Mouse (Mus musculus): ENCODE measurements around the gene Kif2c. TPM values are rescaled to one million over a fixed set of nuclear protein-coding genes. Genes with fewer than 3 reads are reported as not detected.
A peak's percentile ranks its signal among the peaks of the same experiment; 100 is the strongest.

Kif2c gene
- polyA plus RNA-seq, 1 experiment from 2014 or later, result 137 TPM

GRCm38 (mm10) chr4:117220741-117221515 is 38.5 kb upstream of the Kif2c start:
- no peak for DNase-seq (ENCODE audit: low spot score)
- no peak for ATAC-seq (replicated peaks; ENCODE audit: insufficient number of reproducible peaks, low FRiP score, low TSS enrichment, low read depth)
- Histone ChIP-seq H3K9ac (replicated peaks; ENCODE audit: low read length) (no peak overlapping the region), H3K4me3 (ENCODE audit: low read depth, low read length) (no peak overlapping the region), H3K27me3 (ENCODE audit: control insufficient read depth, insufficient read depth, low read length) (no peaks in the 10 kb centered on the region), H3K9me3 (replicated peaks; ENCODE audit: control insufficient read depth, low read length) (no peaks in the 10 kb centered on the region), H3K36me3 (replicated peaks; ENCODE audit: control insufficient read depth, insufficient read depth, low read depth, low read length) (no peaks in the 10 kb centered on the region), H3K4me1 (ENCODE audit: control insufficient read depth, insufficient read depth, low read length) (no peaks in the 10 kb centered on the region), H3K4me2 (ENCODE audit: low read depth, low read length) (no peak overlapping the region), H3K27ac (replicated peaks; ENCODE audit: low read depth, low read length) (no peak overlapping the region)
- 78% methylated on average over 9 of the region's 9 CpGs for WGBS

DNA sequence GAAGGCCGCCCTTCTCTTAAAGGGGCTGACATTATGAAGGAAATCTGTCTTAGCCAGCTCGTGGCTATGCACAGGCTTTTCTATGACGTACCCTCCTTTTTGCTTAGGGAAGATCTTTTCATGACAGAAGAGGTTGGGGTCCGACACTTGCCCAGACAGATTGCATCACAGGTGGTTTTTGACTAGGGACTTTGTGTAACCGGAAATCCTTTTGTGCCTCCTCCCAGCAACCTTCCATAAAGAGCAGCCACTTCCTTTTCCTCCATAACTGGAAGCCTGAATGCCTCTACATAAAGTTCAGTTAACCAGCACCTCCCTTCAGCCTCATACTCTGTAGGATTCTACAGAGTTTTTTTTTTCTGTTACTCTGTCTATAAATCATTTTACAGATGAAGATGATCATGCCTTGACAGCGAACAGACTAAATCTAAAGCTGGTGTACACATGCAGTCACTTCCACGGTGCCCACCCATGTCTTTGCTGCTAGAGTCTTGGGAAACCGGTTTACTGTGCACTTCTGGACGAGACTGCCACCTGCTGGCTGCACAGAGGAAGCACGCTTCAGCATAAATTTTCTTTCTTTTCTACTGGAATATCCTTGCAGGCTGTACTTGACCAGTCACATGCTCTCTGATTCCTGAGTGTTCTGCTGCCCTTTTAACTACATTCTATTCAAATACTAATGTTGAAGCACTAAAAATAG is 36.2 kb upstream of the Kif2c start:
- H3K36me3 ChIP-seq (replicated peaks; ENCODE audit: control insufficient read depth, insufficient read depth, low read depth, low read length), result no peaks in the 10 kb centered on the region
- no peaks in the 10 kb centered on the region for H3K27me3 ChIP-seq (ENCODE audit: control insufficient read depth, insufficient read depth, low read length)
- H3K9me3 ChIP-seq (replicated peaks; ENCODE audit: control insufficient read depth, low read length), result no peaks in the 10 kb centered on the region
- no peak overlapping the region for H3K9ac ChIP-seq (replicated peaks; ENCODE audit: low read length)
- WGBS, result 37% methylated on average over 10 of the region's 10 CpGs
- no peak overlapping the region for H3K27ac ChIP-seq (replicated peaks; ENCODE audit: low read depth, low read length)
- DNase-seq (ENCODE audit: low spot score) (peak; percentile 82), ATAC-seq (replicated peaks; ENCODE audit: insufficient number of reproducible peaks, low FRiP score, low TSS enrichment, low read depth) (no peak)
- H3K4me1 ChIP-seq (ENCODE audit: control insufficient read depth, insufficient read depth, low read length), result no peaks in the 10 kb centered on the region
- H3K4me2 ChIP-seq (ENCODE audit: low read depth, low read length), result no peak overlapping the region
- no peak overlapping the region for H3K4me3 ChIP-seq (ENCODE audit: low read depth, low read length)

- H3K4me1 ChIP-seq (ENCODE audit: control insufficient read depth, insufficient read depth, low read length), result no peaks in the 10 kb centered on the region
- no peak overlapping the region for H3K4me3 ChIP-seq (ENCODE audit: low read depth, low read length)
- H3K36me3 ChIP-seq (replicated peaks; ENCODE audit: control insufficient read depth, insufficient read depth, low read depth, low read length), result no peaks in the 10 kb centered on the region
- H3K9ac ChIP-seq (replicated peaks; ENCODE audit: low read length), result no peak overlapping the region
- ATAC-seq (replicated peaks; ENCODE audit: insufficient number of reproducible peaks, low FRiP score, low TSS enrichment, low read depth) (no peak), DNase-seq (ENCODE audit: low spot score) (no peak)
- no peaks in the 10 kb centered on the region for H3K9me3 ChIP-seq (replicated peaks; ENCODE audit: control insufficient read depth, low read length)
- H3K27ac ChIP-seq (replicated peaks; ENCODE audit: low read depth, low read length), result no peak overlapping the region
- WGBS, result 71% methylated on average over 5 of the region's 5 CpGs
- no peak overlapping the region for H3K4me2 ChIP-seq (ENCODE audit: low read depth, low read length)
- H3K27me3 ChIP-seq (ENCODE audit: control insufficient read depth, insufficient read depth, low read length), result no peaks in the 10 kb centered on the region
Observed at GRCm38 (mm10) chr4:117217029-117217428, 34.6 kb upstream of the Kif2c start.

GRCm38 (mm10) chr4:117214250-117214649 is 31.8 kb upstream of the Kif2c start:
- WGBS, result 87% methylated on average over 6 of the region's 6 CpGs
- DNase-seq (ENCODE audit: low spot score), result no peak
- no peak overlapping the region for H3K27ac ChIP-seq (replicated peaks; ENCODE audit: low read depth, low read length)
- H3K9me3 ChIP-seq (replicated peaks; ENCODE audit: control insufficient read depth, low read length), result no peaks in the 10 kb centered on the region
- H3K4me3 ChIP-seq (ENCODE audit: low read depth, low read length), result no peak overlapping the region
- ATAC-seq (replicated peaks; ENCODE audit: insufficient number of reproducible peaks, low FRiP score, low TSS enrichment, low read depth), result no peak
- no peak overlapping the region for H3K9ac ChIP-seq (replicated peaks; ENCODE audit: low read length)
- no peak overlapping the region for H3K4me2 ChIP-seq (ENCODE audit: low read depth, low read length)
- no peaks in the 10 kb centered on the region for H3K4me1 ChIP-seq (ENCODE audit: control insufficient read depth, insufficient read depth, low read length)
- H3K36me3 ChIP-seq (replicated peaks; ENCODE audit: control insufficient read depth, insufficient read depth, low read depth, low read length), result no peaks in the 10 kb centered on the region
- no peaks in the 10 kb centered on the region for H3K27me3 ChIP-seq (ENCODE audit: control insufficient read depth, insufficient read depth, low read length)

DNA sequence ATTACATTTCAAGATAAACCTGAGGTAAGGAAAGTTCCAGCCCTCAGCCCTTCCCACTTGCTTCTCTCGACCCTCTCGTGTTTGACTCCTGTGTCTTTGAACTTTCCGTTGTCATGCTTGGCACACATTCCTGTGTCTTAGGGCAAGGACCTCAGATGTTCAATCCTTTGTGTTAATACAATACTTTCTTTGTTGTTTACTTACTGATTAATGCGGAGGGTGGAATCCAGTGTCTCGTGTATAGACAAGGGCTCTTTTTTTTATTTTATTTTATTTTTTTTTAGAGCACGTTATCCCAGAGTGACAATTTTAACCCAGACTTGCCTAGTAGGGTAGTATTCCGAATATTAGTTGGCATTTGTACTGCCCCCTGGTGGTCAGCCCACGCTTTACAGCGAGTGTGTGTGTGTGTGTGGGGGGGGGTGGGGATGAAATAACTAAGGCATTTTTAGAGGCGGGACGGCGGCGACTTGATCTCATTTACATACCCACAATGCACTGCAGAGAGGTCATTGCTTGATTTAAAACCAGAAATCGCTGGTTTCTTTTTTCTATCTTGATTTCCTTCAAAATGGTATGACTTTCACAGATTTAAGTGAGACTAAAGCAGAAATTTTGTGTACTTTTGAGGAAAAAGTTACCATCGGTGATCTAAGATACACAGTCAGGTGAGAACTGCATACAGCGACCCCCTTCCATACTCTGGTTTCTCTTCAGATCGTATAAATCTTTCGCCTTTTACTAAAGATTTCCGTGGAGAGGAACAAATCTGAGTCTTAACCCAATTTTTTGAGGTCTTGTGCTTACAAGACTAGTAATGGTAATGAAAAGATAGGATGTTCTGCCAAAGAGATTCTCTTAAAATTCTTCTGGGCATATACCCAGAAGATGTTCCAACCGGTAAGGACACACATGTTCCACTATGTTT is 28.0 kb upstream of the Kif2c start:
- DNase-seq (ENCODE audit: low spot score) (peak; percentile 94), ATAC-seq (replicated peaks; ENCODE audit: insufficient number of reproducible peaks, low FRiP score, low TSS enrichment, low read depth) (peak; percentile 57)
- no peaks in the 10 kb centered on the region for H3K36me3 ChIP-seq (replicated peaks; ENCODE audit: control insufficient read depth, insufficient read depth, low read depth, low read length)
- 2% methylated on average over 20 of the region's 20 CpGs for WGBS
- H3K4me1 ChIP-seq (ENCODE audit: control insufficient read depth, insufficient read depth, low read length), result no peaks in the 10 kb centered on the region
- no peaks in the 10 kb centered on the region for H3K27me3 ChIP-seq (ENCODE audit: control insufficient read depth, insufficient read depth, low read length)
- no peak overlapping the region for H3K9ac ChIP-seq (replicated peaks; ENCODE audit: low read length)
- H3K4me3 ChIP-seq (ENCODE audit: low read depth, low read length), result no peak overlapping the region
- no peak overlapping the region for H3K4me2 ChIP-seq (ENCODE audit: low read depth, low read length)
- no peak overlapping the region for H3K27ac ChIP-seq (replicated peaks; ENCODE audit: low read depth, low read length)
- no peaks in the 10 kb centered on the region for H3K9me3 ChIP-seq (replicated peaks; ENCODE audit: control insufficient read depth, low read length)

GRCm38 (mm10) chr4:117209592-117209991 is 27.2 kb upstream of the Kif2c start:
- H3K27ac ChIP-seq (replicated peaks; ENCODE audit: low read depth, low read length), result no peak overlapping the region
- H3K4me2 ChIP-seq (ENCODE audit: low read depth, low read length), result no peak overlapping the region
- no peak overlapping the region for H3K4me3 ChIP-seq (ENCODE audit: low read depth, low read length)
- no peak for DNase-seq (ENCODE audit: low spot score)
- H3K9ac ChIP-seq (replicated peaks; ENCODE audit: low read length), result no peak overlapping the region
- H3K27me3 ChIP-seq (ENCODE audit: control insufficient read depth, insufficient read depth, low read length), result no peaks in the 10 kb centered on the region
- 82% methylated on average over 6 of the region's 6 CpGs for WGBS
- no peak for ATAC-seq (replicated peaks; ENCODE audit: insufficient number of reproducible peaks, low FRiP score, low TSS enrichment, low read depth)
- no peaks in the 10 kb centered on the region for H3K36me3 ChIP-seq (replicated peaks; ENCODE audit: control insufficient read depth, insufficient read depth, low read depth, low read length)
- no peaks in the 10 kb centered on the region for H3K9me3 ChIP-seq (replicated peaks; ENCODE audit: control insufficient read depth, low read length)
- no peaks in the 10 kb centered on the region for H3K4me1 ChIP-seq (ENCODE audit: control insufficient read depth, insufficient read depth, low read length)

DNA sequence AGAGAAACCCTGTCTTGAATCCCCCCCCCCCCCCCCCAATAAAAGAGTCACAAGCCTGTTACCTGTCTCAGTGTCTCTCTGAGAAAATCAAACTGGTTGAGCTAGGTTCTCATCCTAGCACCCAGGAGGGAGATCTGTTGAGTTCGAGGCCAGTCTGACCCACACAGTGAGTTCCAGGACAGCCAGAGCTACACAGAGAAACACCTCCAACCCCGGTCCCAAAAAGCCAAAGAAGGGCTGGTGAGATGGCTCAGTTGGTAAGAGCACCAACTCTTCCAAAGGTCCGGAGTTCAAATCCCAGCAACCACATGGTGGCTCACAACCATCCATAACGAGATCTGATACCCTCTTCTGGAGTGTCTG is 20.5 kb upstream of the Kif2c start:
- H3K9me3 ChIP-seq (replicated peaks; ENCODE audit: control insufficient read depth, low read length), result no peaks in the 10 kb centered on the region

More for the DNA sequence above, 20.5 kb upstream of the Kif2c start:
- H3K4me3 ChIP-seq (ENCODE audit: low read depth, low read length), result no peak overlapping the region
- H3K27me3 ChIP-seq (ENCODE audit: control insufficient read depth, insufficient read depth, low read length), result no peaks in the 10 kb centered on the region
- ATAC-seq (replicated peaks; ENCODE audit: insufficient number of reproducible peaks, low FRiP score, low TSS enrichment, low read depth) (no peak), DNase-seq (ENCODE audit: low spot score) (no peak)
- 57% methylated on average over 4 of the region's 4 CpGs for WGBS
- H3K9ac ChIP-seq (replicated peaks; ENCODE audit: low read length), result no peak overlapping the region
- H3K27ac ChIP-seq (replicated peaks; ENCODE audit: low read depth, low read length), result no peak overlapping the region
- no peaks in the 10 kb centered on the region for H3K4me1 ChIP-seq (ENCODE audit: control insufficient read depth, insufficient read depth, low read length)
- H3K4me2 ChIP-seq (ENCODE audit: low read depth, low read length), result no peak overlapping the region
- no peaks in the 10 kb centered on the region for H3K36me3 ChIP-seq (replicated peaks; ENCODE audit: control insufficient read depth, insufficient read depth, low read depth, low read length)
